Mouse (Mus musculus): Measurements from ENCODE around the gene Tmem45b.

The Tmem45b gene

DNA sequence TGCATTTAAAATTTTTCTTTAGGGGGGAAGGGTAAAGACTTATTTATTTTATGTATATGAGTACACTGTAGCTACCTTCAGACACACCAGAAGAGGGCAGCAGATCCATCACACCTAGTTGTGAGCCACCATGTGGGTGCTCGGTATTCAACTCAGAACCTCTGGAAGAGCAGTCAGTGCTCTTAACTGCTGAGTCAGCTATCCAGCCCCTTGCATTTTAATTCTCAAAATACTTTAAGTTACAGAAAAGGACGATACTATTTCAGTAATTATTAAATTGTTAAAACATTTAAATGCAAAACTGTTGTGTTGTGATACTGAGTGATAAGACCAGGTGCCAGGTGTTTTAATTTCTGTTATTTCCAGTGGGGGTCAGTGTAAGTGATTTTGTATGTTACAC, 60.0 kb downstream of the Tmem45b start:
- no peak for DNase-seq (ENCODE audit: low spot score in 2 of 2)

DNA sequence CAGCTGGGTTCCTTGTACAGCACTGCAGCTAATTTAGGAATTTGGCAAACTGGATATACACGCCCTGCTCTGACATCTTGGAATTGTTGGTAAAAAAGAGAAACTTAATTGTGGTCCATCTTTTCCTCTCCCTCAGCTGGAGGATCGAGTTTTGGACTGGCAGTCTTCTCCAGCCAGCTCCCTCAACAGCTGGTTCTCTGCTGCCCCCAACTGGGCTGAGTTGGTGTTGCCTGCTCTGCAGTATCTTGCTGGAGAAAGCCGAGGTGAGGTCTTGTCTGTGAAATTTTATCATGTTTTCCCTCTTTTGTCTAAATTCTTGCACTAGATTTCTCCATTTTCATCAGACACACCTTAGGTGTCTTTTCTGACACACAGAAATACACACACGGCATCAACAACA, 63.8 kb downstream of the Tmem45b start:
- DNase-seq (ENCODE audit: low spot score in 2 of 2): peak; percentile 72

DNA sequence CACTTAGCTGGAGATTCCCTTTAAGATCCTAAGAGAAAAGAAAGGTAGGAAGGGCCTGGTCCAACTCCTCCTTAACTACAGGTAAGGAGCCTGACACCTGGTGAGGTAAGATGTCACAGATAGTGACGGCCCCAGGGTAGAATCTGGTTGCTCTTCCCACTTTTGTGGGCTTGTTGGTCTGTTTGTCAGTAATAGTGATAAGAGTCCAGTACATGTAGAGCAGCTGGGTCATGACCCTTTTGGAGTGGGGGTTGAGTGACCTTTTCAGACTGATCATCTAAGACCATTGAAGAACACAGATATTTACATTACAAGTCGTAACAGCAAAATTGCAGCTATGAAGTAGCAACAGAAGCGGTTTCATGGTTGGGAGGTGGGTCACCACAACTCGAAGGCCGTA, 77.1 kb downstream of the Tmem45b start:
- no peak for DNase-seq (ENCODE audit: low spot score in 2 of 2)

DNA sequence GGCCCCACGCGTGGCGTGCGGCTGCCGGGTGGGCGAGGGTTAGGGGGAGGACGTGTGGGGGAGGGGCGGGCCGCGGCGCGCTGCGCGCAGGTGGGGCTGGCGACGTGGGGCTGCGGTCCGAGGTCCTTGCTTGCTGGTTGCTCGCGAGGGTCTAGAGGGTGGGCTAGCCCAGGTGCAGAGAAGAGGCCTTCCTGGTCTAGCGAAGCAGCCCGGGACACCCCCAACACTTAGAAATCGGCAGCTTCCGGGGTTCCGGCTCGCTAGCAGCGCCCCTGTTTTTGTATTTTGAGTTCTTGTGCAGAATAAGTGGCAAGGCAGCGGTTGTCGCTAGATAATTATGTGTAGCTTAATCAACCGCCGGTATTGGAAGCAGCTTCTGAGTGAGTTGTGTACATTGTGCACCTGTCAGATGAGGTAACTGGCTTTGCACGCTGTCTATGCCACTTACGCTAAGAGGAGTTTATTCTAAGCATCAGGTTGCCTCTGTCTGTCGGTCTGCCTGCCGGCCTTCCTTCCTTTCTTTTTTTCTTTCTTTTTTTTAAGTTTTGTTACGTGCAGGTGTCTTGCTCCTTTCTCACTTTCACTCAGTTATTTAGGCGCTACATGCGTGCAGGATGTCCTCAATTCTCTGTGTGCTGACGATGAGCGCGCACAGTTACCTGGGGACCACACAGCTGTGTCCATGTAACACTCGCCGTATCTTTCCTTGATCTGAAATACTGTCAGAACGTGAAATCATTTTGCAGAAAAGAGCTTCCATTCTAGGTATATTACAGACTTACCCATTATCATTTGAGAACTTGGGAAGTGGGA, 77.7 kb downstream of the Tmem45b start:
- peak in 1 of 2 experiments; percentile 26 for DNase-seq (ENCODE audit: low spot score in 2 of 2)

DNA sequence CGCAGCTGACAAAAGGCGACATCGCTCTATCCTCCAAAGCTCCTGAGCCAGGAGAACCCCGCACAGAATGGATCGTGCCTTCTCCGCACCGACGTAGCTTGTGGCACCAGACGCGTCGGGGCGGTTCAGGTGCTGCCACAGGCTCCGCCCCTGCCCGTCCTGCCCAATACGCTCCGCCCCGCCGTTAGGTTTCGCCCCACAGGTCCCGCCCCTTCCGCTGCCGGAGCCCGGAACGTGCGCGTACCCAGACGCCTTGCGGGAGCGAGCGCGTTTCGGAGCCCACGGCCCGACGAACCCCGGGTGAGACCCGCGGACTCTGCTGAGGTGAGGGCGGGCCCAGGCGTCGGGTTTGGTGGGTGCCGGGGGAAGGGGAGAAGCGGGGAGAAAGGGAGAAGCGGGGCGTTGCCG, 78.3 kb downstream of the Tmem45b start, which contains the start of gene Nfrkb:
Gene Nfrkb (plus strand): TSS at position 246 of the 408 bp plus-strand sequence.
- DNase-seq (ENCODE audit: low spot score in 2 of 2): peak; percentile 92 to 93

DNA sequence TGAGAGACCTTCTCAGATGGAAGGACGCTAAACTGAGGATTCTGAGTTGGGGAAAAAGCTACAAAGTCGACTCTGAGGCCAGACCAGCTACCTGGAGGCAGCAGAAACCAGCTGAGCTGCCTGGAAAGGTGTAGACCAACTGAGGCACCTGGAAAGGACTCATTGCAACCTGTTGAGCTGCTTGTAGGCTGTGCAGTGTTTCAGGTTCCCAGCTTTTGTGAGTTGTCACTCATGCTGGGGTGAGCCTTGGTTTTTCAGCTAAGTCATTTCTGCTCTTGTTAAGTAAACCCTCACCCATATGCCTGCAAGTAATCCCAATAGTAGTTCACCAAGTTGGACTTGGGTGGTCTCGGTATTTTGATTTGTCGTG, 78.8 kb downstream of the Tmem45b start:
- peak in 1 of 2 experiments; percentile 24 for DNase-seq (ENCODE audit: low spot score in 2 of 2)

DNA sequence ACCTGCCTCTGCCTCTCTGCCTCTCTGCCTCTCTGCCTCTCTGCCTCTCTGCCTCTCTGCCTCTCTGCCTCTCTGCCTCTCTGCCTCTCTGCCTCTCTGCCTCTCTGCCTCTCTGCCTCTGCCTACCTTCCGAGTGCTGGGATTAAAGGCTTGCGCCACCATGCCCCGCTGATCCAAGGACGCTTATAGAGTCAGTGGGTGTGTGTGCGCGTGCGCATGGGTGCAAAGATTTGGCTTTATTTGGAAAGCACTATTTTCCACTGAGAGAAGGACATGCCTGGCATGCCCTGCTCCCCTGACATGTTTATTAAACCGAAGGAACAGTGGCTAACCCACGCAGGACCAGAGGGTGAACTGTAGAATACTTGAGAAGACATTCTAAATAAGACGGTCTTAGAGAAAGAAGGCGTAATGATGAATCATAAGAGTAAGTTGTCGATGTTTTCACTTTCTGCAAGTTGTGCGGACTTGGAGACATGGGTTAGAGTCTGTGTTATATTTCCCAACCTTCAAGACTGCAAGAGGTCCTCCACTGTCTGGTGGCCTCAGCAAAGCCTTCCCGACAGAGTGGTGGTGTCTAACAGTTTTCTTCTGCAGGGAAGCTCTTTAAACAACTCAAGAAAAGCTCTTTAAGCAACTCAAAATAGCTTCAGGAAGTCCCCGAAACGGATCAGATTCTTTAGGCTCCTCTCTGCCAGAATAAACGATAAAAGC, 79.3 kb downstream of the Tmem45b start:
- peak; percentile 24 for DNase-seq (ENCODE audit: low spot score in 2 of 2)

DNA sequence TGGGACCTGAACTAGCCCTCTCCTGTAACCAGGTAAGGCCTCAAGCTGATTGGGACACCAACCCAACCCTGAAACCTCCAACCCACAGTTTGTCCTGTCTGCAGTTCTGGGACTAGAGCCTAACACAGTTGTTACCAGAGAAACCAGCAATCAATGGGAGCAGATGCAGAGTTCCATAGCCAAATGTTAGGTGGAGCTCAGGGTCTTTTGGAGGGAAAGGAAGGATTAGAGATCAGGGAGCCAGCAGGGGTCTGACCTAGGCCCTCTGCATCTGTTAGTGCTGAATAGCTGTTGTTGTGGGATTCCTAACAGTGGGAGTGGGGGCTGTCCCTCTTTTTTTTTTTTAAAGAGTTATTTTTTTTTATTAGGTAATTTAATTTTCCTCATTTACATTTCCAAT, 87.6 kb downstream of the Tmem45b start:
- no peak for DNase-seq (ENCODE audit: low spot score in 2 of 2)
